Mouse (Mus musculus) lung, embryonic 14.5 days (tissue): ENCODE data around the gene Aldh1l1. TPM values are rescaled to one million over a fixed set of nuclear protein-coding genes. Genes with fewer than 3 reads are reported as not detected.

ENCODE experiments used
- ATAC-seq: fragments of 200-750 bp; cut with Nextera tagmentation; 2 replicates; pipeline ENCODE4 v1.8.0; 2017; ENCODE audit warnings: mild to moderate bottlenecking, moderate TSS enrichment, moderate library complexity; ENCODE audit not compliant: insufficient read depth
- DNase-seq: peaks from one replicate; pipeline ENCODE4 v3.0.0-alpha.2; 2015
- H3K27ac ChIP-seq: fragments of 300-500 bp; sonication (generic); 2 replicates; pipeline ENCODE4 v1.5.1; 2014; ENCODE audit warnings: low read depth, mild to moderate bottlenecking, moderate library complexity
- H3K27me3 ChIP-seq: fragments of 300-500 bp; sonication (generic); 2 replicates; pipeline ENCODE4 v1.6.1; 2014; ENCODE audit warnings: low read length, control low read depth; ENCODE audit not compliant: insufficient read depth
- H3K36me3 ChIP-seq: fragments of 300-500 bp; sonication (generic); 2 replicates; pipeline ENCODE4 v1.6.1; 2014; ENCODE audit warnings: control low read depth; ENCODE audit not compliant: insufficient read depth
- H3K4me1 ChIP-seq: fragments of 300-500 bp; sonication (generic); 2 replicates; pipeline ENCODE4 v1.6.1; 2014; ENCODE audit warnings: antibody characterized with exemption, control low read depth; ENCODE audit not compliant: insufficient read depth
- H3K4me2 ChIP-seq: fragments of 300-500 bp; sonication (generic); 2 replicates; pipeline ENCODE4 v1.6.1; 2014; ENCODE audit warnings: mild to moderate bottlenecking
- H3K4me3 ChIP-seq: fragments of 300-500 bp; sonication (generic); 2 replicates; pipeline ENCODE4 v1.5.1; 2014; ENCODE audit warnings: low read depth, low read length
- H3K9ac ChIP-seq: fragments of 300-500 bp; sonication (generic); 2 replicates; pipeline ENCODE4 v1.6.1; 2014
- H3K9me3 ChIP-seq: fragments of 300-500 bp; sonication (generic); 2 replicates; pipeline ENCODE4 v1.6.1; 2016; ENCODE audit warnings: low read depth, low read length, control low read depth
- CTCF ChIP-seq: IDR thresholded peaks from 2 replicates; pipeline ENCODE4 v1.5.1; 2016; ENCODE audit warnings: antibody characterized with exemption, low read depth
- WGBS: fragments of 180-500 bp; shearing (Covaris S2); extraction: QIAGEN DNeasy Blood & Tissue Kit; methylation state at CpG from one replicate; pipeline ENCODE4 v1.1.7; 2014; 5-methylcytosine and 5-hydroxymethylcytosine counted together
- polyA plus RNA-seq: library from polyadenylated mRNA; unstranded; fragments of >200 nt; fragmentation: Nextera tagmentation; extraction: Ambion mirVana; gene quantifications from 2 replicates; pipeline ENCODE4 v1.2.1, GENCODE M21; 2014

Aldh1l1 gene
- polyA plus RNA-seq, 1 experiment from 2014 or later = 0.74 TPM

DNA sequence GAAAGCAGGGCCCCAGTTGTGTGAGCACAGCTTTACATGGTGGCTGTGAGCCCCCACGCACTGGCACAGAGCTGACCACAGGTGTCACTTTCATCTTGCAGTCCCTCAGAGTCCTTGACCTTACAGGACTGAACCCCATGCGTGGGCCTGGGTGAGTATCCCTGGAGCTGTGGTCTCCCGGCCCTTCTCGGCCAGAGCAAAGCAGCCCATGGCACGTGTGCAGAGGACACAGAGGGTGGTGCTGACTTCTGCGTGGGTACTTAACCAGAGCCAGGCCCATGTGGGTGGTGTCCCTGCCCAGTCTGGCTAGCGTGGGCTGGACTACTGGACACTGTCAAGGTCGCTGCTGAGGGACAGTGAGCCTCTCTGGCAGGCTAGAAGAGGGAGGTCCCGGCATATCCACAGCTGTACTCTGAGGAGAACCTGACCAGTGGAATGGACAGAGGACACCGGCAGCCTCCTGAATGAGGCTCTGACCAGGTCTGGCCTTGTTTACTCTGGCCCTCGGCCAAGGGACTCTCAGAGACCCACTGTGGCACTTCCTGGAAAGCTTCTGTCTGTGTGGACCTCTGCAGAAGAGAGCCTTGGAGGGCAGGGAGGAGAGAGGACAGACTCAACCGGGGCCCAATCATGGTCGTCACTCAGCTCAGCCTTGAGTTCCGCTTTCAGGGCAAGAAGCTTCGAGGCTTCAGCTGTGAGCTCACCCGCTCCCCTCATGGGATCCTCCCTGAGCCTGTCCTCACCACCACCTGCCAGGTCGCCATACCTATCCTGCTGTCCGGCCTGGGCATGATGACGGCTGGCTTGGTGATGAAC lies 132.8 kb downstream of the Aldh1l1 start:
- Histone ChIP-seq H3K27ac (no peak overlapping the region), H3K36me3 (no peaks in the 10 kb centered on the region), H3K4me2 (peak overlapping the region; percentile 29; the same call in 1 of the 2 replicates), H3K4me1 (peaks cover 17% of the 10 kb centered on the region), H3K9ac (peak overlapping the region; percentile 23; the same call in 1 of the 2 replicates), H3K9me3 (no peaks in the 10 kb centered on the region), H3K4me3 (no peak overlapping the region; the same call in 1 of the 2 replicates), H3K27me3 (no peaks in the 10 kb centered on the region)
- DNase-seq (peak; percentile 34), ATAC-seq (no peak)
- 57% methylated on average over 19 of the region's 19 CpGs for WGBS
- no peak for TF ChIP-seq CTCF

DNA sequence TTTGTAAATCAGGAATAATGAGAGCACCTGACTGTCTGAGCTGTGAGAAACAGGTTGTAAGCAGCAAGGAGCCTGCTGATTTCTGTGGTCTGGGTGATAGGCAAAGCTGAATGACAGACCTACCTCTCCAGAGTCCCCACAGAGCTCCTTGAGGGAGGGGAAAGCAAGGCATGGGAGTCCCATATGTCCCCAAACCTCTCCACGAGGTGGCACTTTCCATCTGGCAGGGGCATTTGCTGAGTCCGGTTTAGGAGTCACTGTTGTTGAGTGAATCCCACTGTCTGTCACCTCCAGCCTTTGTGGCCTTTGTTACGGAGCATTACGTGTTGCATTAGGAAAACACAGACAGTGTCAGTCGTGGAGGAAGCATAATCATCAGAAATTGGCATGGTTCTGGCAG lies 133.7 kb downstream of the Aldh1l1 start:
- Histone ChIP-seq H3K4me1 (peaks cover 17% of the 10 kb centered on the region), H3K4me2 (no peak overlapping the region), H3K27ac (no peak overlapping the region), H3K9me3 (no peaks in the 10 kb centered on the region), H3K9ac (no peak overlapping the region), H3K4me3 (no peak overlapping the region; the same call in 1 of the 2 replicates), H3K36me3 (no peaks in the 10 kb centered on the region), H3K27me3 (no peaks in the 10 kb centered on the region)
- DNase-seq (no peak), ATAC-seq (no peak)
- no peak for TF ChIP-seq CTCF
- 63% methylated on average over 5 of the region's 5 CpGs for WGBS

DNA sequence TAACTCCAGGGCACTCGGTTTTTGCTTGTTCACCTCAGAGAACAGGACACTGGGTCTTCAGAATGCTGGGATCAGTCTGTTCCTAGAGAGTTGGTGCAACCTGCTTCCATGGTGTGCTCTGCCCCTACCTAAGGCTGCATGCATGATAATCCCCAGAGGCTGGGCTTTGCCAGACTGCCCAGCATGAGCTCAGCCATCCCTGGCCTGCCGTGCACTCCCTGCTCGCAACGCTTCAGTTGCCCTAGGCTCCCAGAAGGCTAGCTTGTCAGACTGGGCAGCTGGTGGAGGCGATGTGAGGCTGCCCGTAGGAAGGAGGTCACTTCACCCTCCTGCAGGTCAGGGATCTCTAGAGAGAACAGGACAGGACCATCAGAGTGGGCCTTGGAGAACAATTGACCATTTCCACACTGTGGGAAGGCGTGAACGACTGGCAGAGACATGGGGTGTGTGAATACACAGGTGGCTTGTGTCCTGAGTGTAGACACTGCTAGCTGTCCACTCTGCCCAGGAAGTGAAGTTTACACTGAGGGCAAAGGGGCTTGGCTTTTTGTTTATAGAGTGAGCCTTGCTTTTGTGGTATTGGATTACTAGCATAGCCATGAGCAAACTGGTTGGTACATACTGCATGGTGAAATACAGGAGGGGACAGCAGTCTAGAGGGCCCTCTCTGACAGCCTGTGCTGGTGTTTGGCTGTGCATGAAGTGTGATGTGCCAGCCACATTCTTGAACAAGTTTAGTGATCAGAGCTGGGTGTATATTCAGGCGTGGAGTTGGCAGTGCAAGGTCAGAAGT lies 134.8 kb downstream of the Aldh1l1 start:
- ATAC-seq = peak; percentile 32; the same call in 1 of the 2 replicates
- no peaks in the 10 kb centered on the region for H3K36me3 ChIP-seq
- H3K27me3 ChIP-seq = no peaks in the 10 kb centered on the region
- 43% methylated on average over 9 of the region's 9 CpGs for WGBS
- no peak overlapping the region for H3K9ac ChIP-seq
- no peak overlapping the region for H3K27ac ChIP-seq
- TF ChIP-seq CTCF = no peak
- DNase-seq = no peak
- no peaks in the 10 kb centered on the region for H3K9me3 ChIP-seq
- peaks cover 17% of the 10 kb centered on the region for H3K4me1 ChIP-seq
- peak overlapping the region; percentile 0; the same call in 1 of the 2 replicates for H3K4me2 ChIP-seq
- H3K4me3 ChIP-seq = no peak overlapping the region

DNA sequence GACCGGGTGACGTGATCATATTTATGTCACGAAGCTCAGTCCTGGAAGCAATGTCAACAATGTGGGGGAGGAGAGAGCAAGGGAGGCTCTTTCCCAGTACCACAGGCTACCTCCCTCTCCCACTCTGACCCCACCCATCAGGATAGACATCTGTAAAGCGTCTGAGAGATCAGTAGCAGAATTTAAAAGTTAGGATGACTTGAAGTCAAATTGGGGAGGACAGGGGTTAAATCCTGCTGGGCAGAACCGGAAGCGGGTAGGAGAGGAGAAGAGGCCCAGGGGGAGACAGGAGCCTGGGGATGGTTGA lies 135.3 kb downstream of the Aldh1l1 start:
- no peak for TF ChIP-seq CTCF
- H3K9ac ChIP-seq = no peak overlapping the region
- no peak for DNase-seq
- H3K27me3 ChIP-seq = no peaks in the 10 kb centered on the region
- ATAC-seq = 0 out of 2 replicates have a peak, but pooled peaks have one; percentile 8
- WGBS = 30% methylated on average over 6 of the region's 6 CpGs
- peaks cover 17% of the 10 kb centered on the region for H3K4me1 ChIP-seq
- H3K27ac ChIP-seq = no peak overlapping the region
- H3K9me3 ChIP-seq = no peaks in the 10 kb centered on the region
- no peaks in the 10 kb centered on the region for H3K36me3 ChIP-seq
- no peak overlapping the region for H3K4me3 ChIP-seq
- 0 out of 2 replicates have a peak overlapping the region, but pooled peaks have one; percentile 0 for H3K4me2 ChIP-seq

DNA sequence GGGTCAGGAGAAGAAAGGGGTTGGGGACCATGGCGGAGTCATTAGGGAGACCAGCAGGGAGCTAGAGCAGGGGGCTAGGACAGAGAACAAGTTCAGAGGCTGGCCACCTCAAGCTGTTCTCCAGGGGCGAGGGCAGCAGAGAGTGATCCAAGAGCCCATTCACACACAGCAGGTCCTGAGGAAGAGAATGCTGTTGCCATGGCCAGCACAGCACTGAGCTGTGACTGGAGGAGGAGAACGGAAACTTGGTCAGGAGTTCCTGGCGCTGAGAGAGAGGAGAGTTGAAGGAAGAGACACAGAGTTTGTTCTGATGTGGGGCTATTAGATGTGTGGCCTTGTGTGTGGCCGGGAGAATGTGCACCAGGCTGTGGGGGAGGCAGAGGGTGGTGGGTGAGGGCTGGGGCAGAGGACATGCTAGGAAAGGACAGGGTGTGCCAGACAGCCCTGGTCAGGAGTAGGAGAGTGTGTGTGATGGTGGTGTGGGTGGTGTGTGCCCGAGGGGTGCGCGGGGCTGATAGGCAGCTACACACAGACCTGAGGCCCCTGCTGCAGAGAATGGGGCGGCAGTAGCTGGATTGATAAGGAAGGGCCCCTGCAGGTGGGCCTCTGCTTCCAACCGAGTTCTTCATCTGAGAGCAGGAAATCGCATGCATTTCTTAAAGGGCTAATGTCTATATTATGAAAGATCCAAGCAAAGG lies 136.7 kb downstream of the Aldh1l1 start:
- H3K27ac ChIP-seq = peak overlapping the region; percentile 55
- no peak for TF ChIP-seq CTCF
- no peaks in the 10 kb centered on the region for H3K9me3 ChIP-seq
- no peak overlapping the region for H3K9ac ChIP-seq
- H3K4me3 ChIP-seq = no peak overlapping the region
- no peak for DNase-seq
- no peaks in the 10 kb centered on the region for H3K36me3 ChIP-seq
- ATAC-seq = peak; percentile 48; the same call in 1 of the 2 replicates
- H3K4me1 ChIP-seq = peaks cover 17% of the 10 kb centered on the region
- WGBS = 38% methylated on average over 11 of the region's 11 CpGs
- no peak overlapping the region for H3K4me2 ChIP-seq
- H3K27me3 ChIP-seq = no peaks in the 10 kb centered on the region

DNA sequence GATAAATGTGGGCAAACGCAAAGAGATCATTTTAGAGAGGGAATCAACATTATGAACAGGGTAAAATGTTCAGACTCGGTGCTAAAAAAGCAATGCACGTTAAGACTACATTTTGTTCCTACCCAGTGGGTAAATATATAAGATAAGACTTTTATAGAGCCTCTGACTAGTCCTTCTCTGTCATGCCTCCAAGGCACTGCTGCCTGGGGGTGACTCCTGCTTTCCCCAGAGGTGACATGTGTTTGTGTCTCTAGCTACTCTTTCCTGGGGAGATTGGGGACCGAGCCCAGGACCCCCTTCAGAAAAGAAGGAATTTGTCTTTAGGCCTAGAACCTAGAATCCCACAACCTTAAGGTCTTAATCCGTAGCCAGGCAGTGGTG lies 137.2 kb downstream of the Aldh1l1 start:
- Histone ChIP-seq H3K27me3 (no peaks in the 10 kb centered on the region), H3K4me3 (no peak overlapping the region), H3K36me3 (no peaks in the 10 kb centered on the region), H3K4me2 (no peak overlapping the region), H3K4me1 (peaks cover 17% of the 10 kb centered on the region), H3K27ac (peak overlapping the region; percentile 55; the same call in 1 of the 2 replicates), H3K9me3 (no peaks in the 10 kb centered on the region), H3K9ac (no peak overlapping the region)
- TF ChIP-seq CTCF = no peak
- WGBS = 63% methylated on average over 5 of the region's 5 CpGs
- ATAC-seq = no peak
- no peak for DNase-seq
